In the genomic region with DNA sequence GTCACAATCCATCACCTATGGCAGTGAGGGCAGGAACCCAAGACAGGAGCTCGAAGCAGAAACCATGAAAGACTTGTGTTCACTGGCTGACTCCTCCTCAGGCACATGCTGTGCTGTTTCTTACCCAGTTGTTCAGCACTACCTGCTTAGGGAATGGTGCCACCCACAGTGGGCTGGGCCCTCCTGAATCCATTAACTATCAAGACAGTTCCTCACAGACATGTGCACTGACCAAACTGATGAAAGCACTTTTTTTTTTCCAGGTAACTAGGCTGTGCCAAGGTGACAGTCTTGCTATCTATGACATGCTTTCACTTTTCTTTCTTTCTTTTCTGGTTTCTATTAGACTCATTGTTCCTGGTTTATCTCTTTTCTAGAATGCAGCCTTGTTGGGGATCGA, we compare ENCODE assay signal across 17 mouse cellular contexts.
"Had no signal": no experiment of that assay in that cellular context is flagged by ENCODE, and none has a peak within 500 bp of the region (broad histone marks: within the 10 kb centered on the region; RNA-seq: fewer than 3 reads in every experiment).

No protein-coding gene starts in this region.

- H3K4me2 ChIP-seq: neural tube, embryonic 12.5 days; neural tube, embryonic 13.5 days; neural tube, embryonic 15.5 days; stomach, embryonic 15.5 days had no signal

- H3K27me3 ChIP-seq: neural tube, embryonic 12.5 days; neural tube, embryonic 13.5 days; neural tube, embryonic 15.5 days; stomach, embryonic 15.5 days had no signal

- H3K36me3 ChIP-seq: neural tube, embryonic 12.5 days; neural tube, embryonic 13.5 days; neural tube, embryonic 15.5 days; stomach, embryonic 15.5 days had no signal

- H3K9ac ChIP-seq: neural tube, embryonic 12.5 days; neural tube, embryonic 13.5 days; neural tube, embryonic 15.5 days; stomach, embryonic 15.5 days had no signal

- H3K4me3 ChIP-seq: neural tube, embryonic 12.5 days; neural tube, embryonic 13.5 days; neural tube, embryonic 15.5 days; stomach, embryonic 15.5 days had no signal

- H3K9me3 ChIP-seq: neural tube, embryonic 12.5 days; neural tube, embryonic 13.5 days; neural tube, embryonic 15.5 days; stomach, embryonic 15.5 days had no signal

- DNase-seq: retina, postnatal 1 day; right cerebral cortex, adult 18-20 months; right cerebral cortex, postnatal 14 days; right cerebral cortex, postnatal 25 days; right cerebral cortex, postnatal 4 days; spleen, adult 18-20 months; thymus, adult 18-20 months; thymus, adult 2 months; thymus, postnatal 14 days; thymus, postnatal 25 days; thymus, postnatal 36 days; thymus, postnatal 4 days had no signal

- H3K27ac ChIP-seq: neural tube, embryonic 12.5 days; neural tube, embryonic 13.5 days; neural tube, embryonic 15.5 days; stomach, embryonic 15.5 days; stomach, postnatal 0 days had no signal
